Mouse (Mus musculus): Measurements from ENCODE around the gene Npas3.

The Npas3 gene

GRCm38 (mm10) chr12:53698483-53699227, 450.2 kb downstream of the Npas3 start:
- no peak for DNase-seq (ENCODE audit: low spot score)

GRCm38 (mm10) chr12:53719896-53720295, 471.4 kb downstream of the Npas3 start:
- peak; percentile 56 for DNase-seq (ENCODE audit: low spot score)

- no peak for DNase-seq (ENCODE audit: low spot score)
Measured at GRCm38 (mm10) chr12:53722156-53722555, 473.7 kb downstream of the Npas3 start.

- DNase-seq (ENCODE audit: low spot score), result no peak
Measured at GRCm38 (mm10) chr12:53722718-53723698, 474.5 kb downstream of the Npas3 start.

- no peak for DNase-seq (ENCODE audit: low spot score)
Measured at GRCm38 (mm10) chr12:53729275-53729674, 480.8 kb downstream of the Npas3 start.

GRCm38 (mm10) chr12:53738549-53739292, 490.2 kb downstream of the Npas3 start:
- no peak for DNase-seq (ENCODE audit: low spot score)

GRCm38 (mm10) chr12:53746653-53747052, 498.2 kb downstream of the Npas3 start:
- peak; percentile 58 for DNase-seq (ENCODE audit: low spot score)

- no peak for DNase-seq (ENCODE audit: low spot score)
Measured at GRCm38 (mm10) chr12:53749375-53749774, 500.9 kb downstream of the Npas3 start.

- no peak for DNase-seq (ENCODE audit: low spot score)
Measured at GRCm38 (mm10) chr12:53752281-53753072, 504.0 kb downstream of the Npas3 start.

GRCm38 (mm10) chr12:53753368-53753937, 505.0 kb downstream of the Npas3 start:
- peak; percentile 64 for DNase-seq (ENCODE audit: low spot score)

- no peak for DNase-seq (ENCODE audit: low spot score)
Measured at GRCm38 (mm10) chr12:53754236-53754635, 505.8 kb downstream of the Npas3 start.

GRCm38 (mm10) chr12:53757631-53758030, 509.2 kb downstream of the Npas3 start:
- no peak for DNase-seq (ENCODE audit: low spot score)

GRCm38 (mm10) chr12:53758356-53758755, 509.9 kb downstream of the Npas3 start:
- no peak for DNase-seq (ENCODE audit: low spot score)

- no peak for DNase-seq (ENCODE audit: low spot score)
Measured at GRCm38 (mm10) chr12:53764143-53764542, 515.7 kb downstream of the Npas3 start.

GRCm38 (mm10) chr12:53768392-53768791, 519.9 kb downstream of the Npas3 start:
- DNase-seq (ENCODE audit: low spot score), result no peak

GRCm38 (mm10) chr12:53771394-53771936, 523.0 kb downstream of the Npas3 start:
- DNase-seq (ENCODE audit: low spot score), result no peak

GRCm38 (mm10) chr12:53781850-53782552, 533.5 kb downstream of the Npas3 start:
- no peak for DNase-seq (ENCODE audit: low spot score)

- no peak for DNase-seq (ENCODE audit: low spot score)
Measured at GRCm38 (mm10) chr12:53789501-53789900, 541.0 kb downstream of the Npas3 start.

- no peak for DNase-seq (ENCODE audit: low spot score)
Measured at GRCm38 (mm10) chr12:53794718-53795400, 546.4 kb downstream of the Npas3 start.
